Mouse (Mus musculus) C2C12 (cell line): ENCODE data around the gene Chodl. TPM values are rescaled to one million over a fixed set of nuclear protein-coding genes. Genes with fewer than 3 reads are reported as not detected.

Experiments used
- H3K27me3 ChIP-seq: one replicate; pipeline ENCODE4 v1.6.1; 2011; ENCODE audit not compliant: control insufficient read depth, insufficient read depth, insufficient read length
- H3K36me3 ChIP-seq: one replicate; pipeline ENCODE4 v1.6.1; 2011; ENCODE audit not compliant: control insufficient read depth, insufficient read depth
- H3K4me3 ChIP-seq: one replicate; pipeline ENCODE4 v1.5.1; 2011; ENCODE audit warnings: mild to moderate bottlenecking, control low read depth; ENCODE audit not compliant: poor library complexity, insufficient read depth, severe bottlenecking
- H3K79me2 ChIP-seq: one replicate; pipeline ENCODE4 v1.6.1; 2011; ENCODE audit not compliant: control insufficient read depth, insufficient read depth
- H3K79me3 ChIP-seq: one replicate; pipeline ENCODE4 v1.6.1; 2011; ENCODE audit warnings: low read depth, control low read depth
- H3ac ChIP-seq: one replicate; pipeline ENCODE3; 2011; ENCODE audit warnings: low read depth; ENCODE audit not compliant: control insufficient read depth, insufficient read length
- CEBPB ChIP-seq: IDR thresholded peaks from one replicate; pipeline ENCODE4 v1.6.1; 2011; ENCODE audit warnings: low read depth, mild to moderate bottlenecking, control low read depth, moderate library complexity
- CTCF ChIP-seq: IDR thresholded peaks from one replicate; pipeline ENCODE4 v1.5.1; 2011; ENCODE audit not compliant: control insufficient read depth, insufficient read depth, insufficient read length
- FOSL1 ChIP-seq: IDR thresholded peaks from one replicate; pipeline ENCODE4 v1.8.0; 2011; ENCODE audit warnings: mild to moderate bottlenecking, low read length; ENCODE audit not compliant: poor library complexity, insufficient read depth, severe bottlenecking
- MAX ChIP-seq: IDR thresholded peaks from one replicate; pipeline ENCODE4 v1.6.1; 2011; ENCODE audit warnings: mild to moderate bottlenecking, control low read depth
- MYOD1 ChIP-seq: IDR thresholded peaks from one replicate; pipeline ENCODE4 v1.6.1; 2011; ENCODE audit warnings: low read depth; ENCODE audit not compliant: control insufficient read depth, insufficient read length
- MYOG ChIP-seq: IDR thresholded peaks from one replicate; pipeline ENCODE4 v1.6.1; 2011; ENCODE audit not compliant: control insufficient read depth, insufficient read length; ENCODE audit errors: extremely low read depth
- USF1 ChIP-seq: IDR thresholded peaks from one replicate; pipeline ENCODE4 v1.6.1; 2011; ENCODE audit warnings: low read depth, mild to moderate bottlenecking, control low read depth, moderate library complexity
- long read RNA-seq, 2 experiments: library from polyadenylated mRNA; unstranded; transcript quantifications; one replicate each; pipeline ENCODE4 v2.0.0; 2019 to 2020
- polyA plus RNA-seq: library from polyadenylated mRNA; unstranded; fragments of >200 nt; fragmentation: generic; extraction: Trizol; gene quantifications from one replicate; pipeline ENCODE4 v1.2.1, GENCODE M21; 2012; ENCODE audit warnings: missing spikeins

Gene Chodl
- polyA plus RNA-seq, result not detected
- long read RNA-seq, experiment 1, result 0 reads
- long read RNA-seq, experiment 2, result 0 reads

GRCm38 (mm10) chr16:78930382-78931286, at the start of gene Chodl:
TSS of gene Chodl (plus strand) at chr16:78930948.
- Histone ChIP-seq H3K36me3 (no peaks in the 10 kb centered on the region), H3K79me3 (no peaks in the 10 kb centered on the region), H3K4me3 (no peak within 1 kb of the TSS), H3K27me3 (no peaks in the 10 kb centered on the region), H3ac (no peak within 1 kb of the TSS), H3K79me2 (no peaks in the 10 kb centered on the region)
- TF ChIP-seq MYOD1, result no peak
- no peak for TF ChIP-seq FOSL1
- no peak for TF ChIP-seq MYOG
- TF ChIP-seq USF1, result no peak
- TF ChIP-seq CEBPB, result no peak
- TF ChIP-seq CTCF, result no peak
- TF ChIP-seq MAX, result no peak

- Histone ChIP-seq H3K79me3 (no peaks in the 10 kb centered on the region), H3K4me3 (no peak overlapping the region), H3K79me2 (no peaks in the 10 kb centered on the region), H3ac (no peak overlapping the region), H3K27me3 (no peaks in the 10 kb centered on the region), H3K36me3 (no peaks in the 10 kb centered on the region)
- no peak for TF ChIP-seq CTCF
- TF ChIP-seq MAX, result no peak
- TF ChIP-seq USF1, result no peak
- no peak for TF ChIP-seq MYOG
- no peak for TF ChIP-seq MYOD1
- no peak for TF ChIP-seq FOSL1
- TF ChIP-seq CEBPB, result no peak
Measured at GRCm38 (mm10) chr16:78922644-78923043, 8.1 kb upstream of the Chodl start.

- Histone ChIP-seq H3K4me3 (no peak overlapping the region), H3K79me3 (no peaks in the 10 kb centered on the region), H3K36me3 (no peaks in the 10 kb centered on the region), H3ac (no peak overlapping the region), H3K27me3 (no peaks in the 10 kb centered on the region), H3K79me2 (no peaks in the 10 kb centered on the region)
- TF ChIP-seq CEBPB (no peak), USF1 (no peak), MYOD1 (no peak), CTCF (no peak)
Measured at GRCm38 (mm10) chr16:78931287-78932025, 708 bp downstream of the Chodl start.

GRCm38 (mm10) chr16:78934298-78934697, 3.5 kb downstream of the Chodl start:
- Histone ChIP-seq H3K79me2 (no peaks in the 10 kb centered on the region), H3K27me3 (no peaks in the 10 kb centered on the region), H3K36me3 (no peaks in the 10 kb centered on the region), H3K4me3 (no peak overlapping the region), H3K79me3 (no peaks in the 10 kb centered on the region), H3ac (no peak overlapping the region)
- no peak for TF ChIP-seq CEBPB
- TF ChIP-seq CTCF, result no peak
- no peak for TF ChIP-seq MYOD1
- no peak for TF ChIP-seq MYOG
- no peak for TF ChIP-seq USF1
- TF ChIP-seq MAX, result no peak
- TF ChIP-seq FOSL1, result no peak

- H3K79me3 ChIP-seq, result no peaks in the 10 kb centered on the region
- H3K79me2 ChIP-seq, result no peaks in the 10 kb centered on the region
- H3K4me3 ChIP-seq, result no peak overlapping the region
Measured at GRCm38 (mm10) chr16:78937755-78938154, 7.0 kb downstream of the Chodl start.

More at GRCm38 (mm10) chr16:78937755-78938154, 7.0 kb downstream of the Chodl start:
- TF ChIP-seq MYOD1 (no peak), MAX (no peak), USF1 (no peak), FOSL1 (no peak), CTCF (no peak), CEBPB (no peak), MYOG (no peak)
- no peaks in the 10 kb centered on the region for H3K36me3 ChIP-seq
- no peak overlapping the region for H3ac ChIP-seq
- no peaks in the 10 kb centered on the region for H3K27me3 ChIP-seq
